Mouse (Mus musculus): ENCODE results near the gene Sowahd. TPM values are rescaled to one million over a fixed set of nuclear protein-coding genes. Genes with fewer than 3 reads are reported as not detected.
"Not testable (repeated sequence)": the region's sequence is repeated elsewhere in the genome, so short reads cannot be mapped to it uniquely, and the experiment has no call there.

Gene Sowahd
- polyA plus RNA-seq, 1 experiment from 2014 or later: 0.11 TPM

DNA sequence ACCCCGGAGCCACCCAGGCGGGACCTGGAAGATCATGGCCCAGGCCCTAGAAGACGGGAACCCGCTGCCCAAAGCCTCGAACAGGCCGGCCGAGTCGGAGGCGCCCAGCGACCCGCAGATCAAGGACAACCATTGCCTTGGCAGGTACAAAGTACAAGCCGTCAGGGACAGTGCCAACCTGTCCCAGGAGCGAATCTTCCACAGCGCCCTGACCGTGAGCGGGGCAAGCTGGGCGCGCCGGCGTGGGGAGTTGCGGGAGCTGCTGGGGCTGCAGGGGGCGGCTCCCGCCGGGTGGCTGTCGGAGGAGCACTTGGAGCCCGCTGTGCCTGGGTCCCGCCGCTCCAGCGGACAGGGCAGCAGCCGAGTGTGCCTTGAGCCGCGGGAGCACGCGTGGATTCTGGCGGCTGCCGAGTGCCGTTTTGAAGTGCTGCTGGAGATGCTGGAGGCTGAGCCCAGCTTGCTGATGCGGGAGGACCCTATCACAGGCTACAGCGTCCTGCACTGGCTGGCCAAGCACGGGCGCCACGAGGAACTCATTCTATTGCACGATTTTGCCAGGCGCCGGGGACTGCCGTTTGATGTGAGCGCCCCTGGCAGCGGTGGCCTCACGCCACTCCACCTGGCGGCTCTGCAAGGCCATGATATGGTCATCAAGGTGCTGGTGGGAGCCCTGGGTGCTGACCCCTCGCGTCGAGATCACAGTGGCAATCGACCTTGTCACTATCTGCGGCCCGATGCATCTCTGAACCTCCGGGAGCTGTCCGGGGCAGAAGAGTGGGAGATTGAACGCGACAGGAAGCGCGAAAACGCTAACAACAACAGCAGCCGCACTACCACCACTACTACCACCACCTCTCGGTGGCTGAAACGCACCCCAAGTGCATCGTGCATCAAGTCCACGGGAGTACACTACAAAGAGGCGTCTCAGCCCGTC lies 512 bp downstream of the Sowahd start:
- H3K36me3 ChIP-seq (ENCODE audit: control insufficient read depth, insufficient read depth, low read length): no peaks in the 10 kb centered on the region
- peak; percentile 36 for ATAC-seq
- WGBS: 19% methylated on average over 68 of the region's 70 CpGs
- H3K4me1 ChIP-seq (ENCODE audit: control insufficient read depth, insufficient read depth, low read length): peaks cover 4% of the 10 kb centered on the region; the same call in 1 of the 2 replicates
- H3K9me3 ChIP-seq (ENCODE audit: control insufficient read depth, low read length): no peaks in the 10 kb centered on the region
- peaks cover 31% of the 10 kb centered on the region for H3K27me3 ChIP-seq (replicated peaks; ENCODE audit: control insufficient read depth, insufficient read depth, low read length)
- H3K27ac ChIP-seq (ENCODE audit: low read length): no peak overlapping the region
- H3K4me2 ChIP-seq (ENCODE audit: low read depth, low read length): peak overlapping the region; percentile 68
- peak overlapping the region; percentile 41 for H3K4me3 ChIP-seq (ENCODE audit: low read length)
- H3K9ac ChIP-seq (ENCODE audit: low read depth, low read length): peak overlapping the region; percentile 56

- Histone ChIP-seq H3K9ac (ENCODE audit: low read depth, low read length) (no peak overlapping the region), H3K9me3 (ENCODE audit: control insufficient read depth, low read length) (no peaks in the 10 kb centered on the region), H3K4me2 (ENCODE audit: low read depth, low read length) (no peak overlapping the region), H3K4me3 (ENCODE audit: low read length) (no peak overlapping the region), H3K27me3 (replicated peaks; ENCODE audit: control insufficient read depth, insufficient read depth, low read length) (no peaks in the 10 kb centered on the region), H3K27ac (ENCODE audit: low read length) (no peak overlapping the region), H3K36me3 (ENCODE audit: control insufficient read depth, insufficient read depth, low read length) (no peaks in the 10 kb centered on the region), H3K4me1 (ENCODE audit: control insufficient read depth, insufficient read depth, low read length) (no peaks in the 10 kb centered on the region)
- no peak for ATAC-seq
- 77% methylated on average over 9 of the region's 9 CpGs for WGBS
Observed at GRCm38 (mm10) chrX:37063902-37064301, 15.3 kb downstream of the Sowahd start.

DNA sequence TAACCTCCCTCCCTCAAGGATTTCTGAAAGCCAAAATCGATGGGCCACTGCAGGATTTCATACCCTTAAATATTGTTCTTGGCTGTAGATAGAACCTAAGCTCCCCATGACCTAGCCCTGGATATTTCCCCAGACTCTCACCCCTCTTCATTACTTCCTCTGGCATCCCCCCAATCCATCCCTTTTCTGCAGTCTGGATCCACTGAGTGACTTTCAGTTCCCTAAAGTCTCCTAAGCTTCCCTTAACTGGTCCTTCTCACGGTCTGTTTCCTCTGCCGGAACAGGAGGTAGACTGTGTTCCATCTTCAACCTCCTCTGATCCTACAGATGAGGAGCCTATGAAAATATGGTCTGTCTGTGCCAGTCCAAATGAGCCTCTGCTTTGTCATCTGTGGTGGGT lies 18.7 kb downstream of the Sowahd start:
- Histone ChIP-seq H3K27ac (ENCODE audit: low read length) (no peak overlapping the region), H3K4me3 (ENCODE audit: low read length) (no peak overlapping the region), H3K9ac (ENCODE audit: low read depth, low read length) (no peak overlapping the region), H3K4me1 (ENCODE audit: control insufficient read depth, insufficient read depth, low read length) (no peaks in the 10 kb centered on the region), H3K9me3 (ENCODE audit: control insufficient read depth, low read length) (no peaks in the 10 kb centered on the region), H3K36me3 (ENCODE audit: control insufficient read depth, insufficient read depth, low read length) (no peaks in the 10 kb centered on the region), H3K27me3 (replicated peaks; ENCODE audit: control insufficient read depth, insufficient read depth, low read length) (no peaks in the 10 kb centered on the region), H3K4me2 (ENCODE audit: low read depth, low read length) (no peak overlapping the region)
- 77% methylated on average over 3 of the region's 3 CpGs for WGBS
- ATAC-seq: no peak

GRCm38 (mm10) chrX:37068766-37069165 lies 20.1 kb downstream of the Sowahd start:
- ATAC-seq: no peak
- Histone ChIP-seq H3K27ac (ENCODE audit: low read length) (no peak overlapping the region), H3K4me3 (ENCODE audit: low read length) (no peak overlapping the region), H3K36me3 (ENCODE audit: control insufficient read depth, insufficient read depth, low read length) (no peaks in the 10 kb centered on the region), H3K27me3 (replicated peaks; ENCODE audit: control insufficient read depth, insufficient read depth, low read length) (no peaks in the 10 kb centered on the region), H3K4me2 (ENCODE audit: low read depth, low read length) (no peak overlapping the region), H3K4me1 (ENCODE audit: control insufficient read depth, insufficient read depth, low read length) (no peaks in the 10 kb centered on the region), H3K9me3 (ENCODE audit: control insufficient read depth, low read length) (no peaks in the 10 kb centered on the region), H3K9ac (ENCODE audit: low read depth, low read length) (no peak overlapping the region)
- WGBS: 82% methylated on average over 5 of the region's 5 CpGs

DNA sequence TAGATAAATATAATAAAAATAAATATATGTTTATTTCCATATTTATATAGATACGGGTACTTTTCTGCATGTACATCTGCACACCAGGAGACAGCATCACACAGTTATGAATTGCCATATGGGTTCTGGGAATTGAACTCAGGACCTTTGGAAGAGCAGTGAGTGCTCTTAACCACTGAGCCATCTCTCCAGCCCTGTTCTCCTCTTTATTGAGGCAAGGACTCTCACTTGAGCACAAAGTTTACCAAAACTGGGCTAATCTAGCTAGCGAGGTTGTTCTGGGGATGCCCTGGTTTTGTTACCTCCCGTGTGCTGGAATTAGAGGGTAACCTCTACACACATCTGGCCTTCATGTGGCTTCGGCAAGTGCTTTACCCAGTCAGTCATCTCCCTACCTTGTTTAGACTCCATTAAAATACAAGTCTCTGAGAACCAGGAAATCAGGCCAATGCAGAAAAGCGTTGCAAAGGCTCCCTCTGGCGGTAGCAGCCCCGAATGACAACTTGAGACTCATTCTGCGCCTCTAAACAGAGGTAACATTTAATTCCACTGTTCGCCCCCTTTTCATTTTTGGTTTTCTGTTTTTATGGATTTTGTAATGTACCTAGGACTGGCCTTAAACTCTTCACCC lies 25.7 kb downstream of the Sowahd start:
- H3K4me3 ChIP-seq (ENCODE audit: low read length): no peak overlapping the region
- no peaks in the 10 kb centered on the region for H3K4me1 ChIP-seq (ENCODE audit: control insufficient read depth, insufficient read depth, low read length)
- no peak overlapping the region for H3K27ac ChIP-seq (ENCODE audit: low read length)
- 0 out of 2 replicates have a peak, but pooled peaks have one; percentile 18 for ATAC-seq
- no peak overlapping the region for H3K4me2 ChIP-seq (ENCODE audit: low read depth, low read length)
- no peaks in the 10 kb centered on the region for H3K36me3 ChIP-seq (ENCODE audit: control insufficient read depth, insufficient read depth, low read length)
- WGBS: 33% methylated on average over 9 of the region's 9 CpGs
- no peak overlapping the region for H3K9ac ChIP-seq (ENCODE audit: low read depth, low read length)
- no peaks in the 10 kb centered on the region for H3K9me3 ChIP-seq (ENCODE audit: control insufficient read depth, low read length)
- H3K27me3 ChIP-seq (replicated peaks; ENCODE audit: control insufficient read depth, insufficient read depth, low read length): no peaks in the 10 kb centered on the region

GRCm38 (mm10) chrX:37076651-37077050 lies 28.0 kb downstream of the Sowahd start:
- H3K36me3 ChIP-seq (ENCODE audit: control insufficient read depth, insufficient read depth, low read length): no peaks in the 10 kb centered on the region
- H3K4me1 ChIP-seq (ENCODE audit: control insufficient read depth, insufficient read depth, low read length): no peaks in the 10 kb centered on the region
- H3K4me3 ChIP-seq (ENCODE audit: low read length): no peak overlapping the region
- ATAC-seq: no peak
- H3K4me2 ChIP-seq (ENCODE audit: low read depth, low read length): no peak overlapping the region
- H3K9me3 ChIP-seq (ENCODE audit: control insufficient read depth, low read length): no peaks in the 10 kb centered on the region
- WGBS: 69% methylated on average over 8 of the region's 8 CpGs
- no peaks in the 10 kb centered on the region for H3K27me3 ChIP-seq (replicated peaks; ENCODE audit: control insufficient read depth, insufficient read depth, low read length)
- no peak overlapping the region for H3K9ac ChIP-seq (ENCODE audit: low read depth, low read length)
- no peak overlapping the region for H3K27ac ChIP-seq (ENCODE audit: low read length)

DNA sequence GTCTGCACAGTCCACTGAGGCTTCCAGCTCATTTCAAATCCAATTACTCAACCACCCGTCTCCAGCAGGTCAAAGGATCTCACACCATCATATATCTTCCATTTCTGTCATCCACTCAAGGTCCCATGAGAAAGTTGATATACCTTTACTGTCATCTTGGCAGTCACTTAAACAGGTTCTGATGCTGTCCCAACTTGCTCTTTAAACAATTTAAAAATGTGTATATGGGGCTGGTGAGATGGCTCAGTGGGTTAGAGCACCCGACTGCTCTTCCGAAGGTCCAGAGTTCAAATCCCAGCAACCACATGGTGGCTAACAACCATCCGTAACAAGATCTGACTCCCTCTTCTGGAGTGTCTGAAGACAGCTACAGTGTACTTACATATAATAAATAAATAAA lies 31.7 kb downstream of the Sowahd start:
- not testable (repeated sequence) for H3K4me2 ChIP-seq (ENCODE audit: low read depth, low read length); H3K27ac ChIP-seq (ENCODE audit: low read length); H3K4me3 ChIP-seq (ENCODE audit: low read length); H3K9ac ChIP-seq (ENCODE audit: low read depth, low read length); H3K27me3 ChIP-seq (replicated peaks; ENCODE audit: control insufficient read depth, insufficient read depth, low read length); H3K4me1 ChIP-seq (ENCODE audit: control insufficient read depth, insufficient read depth, low read length); ATAC-seq; H3K36me3 ChIP-seq (ENCODE audit: control insufficient read depth, insufficient read depth, low read length); H3K9me3 ChIP-seq (ENCODE audit: control insufficient read depth, low read length)
- WGBS: 64% methylated on average over 3 of the region's 4 CpGs

- Histone ChIP-seq H3K9me3 (ENCODE audit: control insufficient read depth, low read length) (no peaks in the 10 kb centered on the region), H3K4me2 (ENCODE audit: low read depth, low read length) (no peak overlapping the region), H3K4me3 (ENCODE audit: low read length) (no peak overlapping the region), H3K27ac (ENCODE audit: low read length) (no peak overlapping the region), H3K4me1 (ENCODE audit: control insufficient read depth, insufficient read depth, low read length) (no peaks in the 10 kb centered on the region), H3K9ac (ENCODE audit: low read depth, low read length) (no peak overlapping the region), H3K27me3 (replicated peaks; ENCODE audit: control insufficient read depth, insufficient read depth, low read length) (no peaks in the 10 kb centered on the region), H3K36me3 (ENCODE audit: control insufficient read depth, insufficient read depth, low read length) (no peaks in the 10 kb centered on the region)
- WGBS: 53% methylated on average over 6 of the region's 6 CpGs
- ATAC-seq: no peak
Observed at GRCm38 (mm10) chrX:37081194-37081593, 32.5 kb downstream of the Sowahd start.

DNA sequence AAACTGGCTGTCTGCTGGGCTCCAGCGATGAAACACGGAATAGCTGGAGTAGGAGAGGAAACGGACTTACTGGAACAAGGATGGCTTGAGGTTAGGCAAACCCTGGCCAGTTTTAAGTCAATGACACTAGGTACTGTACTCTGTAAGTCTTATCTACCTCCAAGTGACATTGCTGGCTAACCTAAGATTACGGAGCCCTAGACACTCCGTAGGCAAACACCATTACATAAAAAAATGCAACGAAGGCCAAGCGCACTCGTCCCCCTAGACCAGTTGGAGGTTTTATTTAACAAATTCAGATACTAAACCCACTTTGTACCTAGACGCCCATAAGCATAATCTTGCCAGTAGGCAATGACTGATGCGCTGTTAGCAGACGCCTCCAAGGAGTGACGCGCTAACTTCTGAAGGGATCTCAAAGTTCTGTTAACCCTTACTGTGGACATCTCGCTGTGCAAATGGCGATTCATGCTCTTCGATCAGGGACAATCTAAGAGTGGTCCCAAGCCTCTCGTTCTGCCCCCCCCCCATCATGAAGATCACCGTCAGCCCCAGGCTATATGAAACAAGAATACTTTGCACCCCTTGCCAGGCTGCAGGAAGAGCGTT lies 35.8 kb downstream of the Sowahd start:
- peak overlapping the region; percentile 74 for H3K9ac ChIP-seq (ENCODE audit: low read depth, low read length)
- H3K27me3 ChIP-seq (replicated peaks; ENCODE audit: control insufficient read depth, insufficient read depth, low read length): no peaks in the 10 kb centered on the region
- no peaks in the 10 kb centered on the region for H3K4me1 ChIP-seq (ENCODE audit: control insufficient read depth, insufficient read depth, low read length)
- peak overlapping the region; percentile 65 for H3K4me2 ChIP-seq (ENCODE audit: low read depth, low read length)
- peak overlapping the region; percentile 56 for H3K4me3 ChIP-seq (ENCODE audit: low read length)
- 11% methylated on average over 19 of the region's 19 CpGs for WGBS
- ATAC-seq: peak; percentile 40
- no peaks in the 10 kb centered on the region for H3K9me3 ChIP-seq (ENCODE audit: control insufficient read depth, low read length)
- H3K27ac ChIP-seq (ENCODE audit: low read length): peak overlapping the region; percentile 91
- no peaks in the 10 kb centered on the region for H3K36me3 ChIP-seq (ENCODE audit: control insufficient read depth, insufficient read depth, low read length)

Measured in intestine, embryonic 16.5 days (tissue).